Mouse (Mus musculus) brain, embryonic 14.5 days (tissue): ENCODE results near the gene Mogs. TPM values are rescaled to one million over a fixed set of nuclear protein-coding genes. Genes with fewer than 3 reads are reported as not detected.
A peak's percentile ranks its signal among the peaks of the same experiment; 100 is the strongest.

Experiments
- DNase-seq: peaks from one replicate; pipeline ENCODE4 v3.0.0-alpha.2; 2011; ENCODE audit warnings: low read depth
- CTCF ChIP-seq: fragments of 200-500 bp; IDR thresholded peaks from 2 replicates; pipeline ENCODE4 v1.5.1; 2012; ENCODE audit warnings: inconsistent platforms, mild to moderate bottlenecking, moderate library complexity, borderline replicate concordance; ENCODE audit not compliant: insufficient read depth, insufficient read length; ENCODE audit errors: extremely low read depth
- POLR2A ChIP-seq: fragments of 200-500 bp; IDR thresholded peaks from 2 replicates; pipeline ENCODE4 v1.6.1; 2012; ENCODE audit warnings: mild to moderate bottlenecking, inconsistent platforms, borderline replicate concordance; ENCODE audit not compliant: poor library complexity, insufficient read depth, insufficient read length, severe bottlenecking; ENCODE audit errors: extremely low read depth
- polyA plus RNA-seq: library from polyadenylated mRNA; depleted of rRNA; stranded (reverse); fragments of >200 nt; gene quantifications from 2 replicates; pipeline ENCODE4 v1.2.3, GENCODE M21; 2012

The Mogs gene
- polyA plus RNA-seq, 1 experiment = 45.3 TPM

- DNase-seq = no peak
- TF ChIP-seq POLR2A (no peak), CTCF (no peak)
Measured at GRCm38 (mm10) chr6:83103130-83103650, 12.1 kb upstream of the Mogs start.

GRCm38 (mm10) chr6:83104158-83104557, 11.1 kb upstream of the Mogs start:
- TF ChIP-seq CTCF = no peak
- TF ChIP-seq POLR2A = no peak
- DNase-seq = peak; percentile 89

- TF ChIP-seq POLR2A (no peak), CTCF (peak; percentile 76)
- peak; percentile 77 for DNase-seq
Measured at GRCm38 (mm10) chr6:83107566-83108400, 7.5 kb upstream of the Mogs start.

GRCm38 (mm10) chr6:83108762-83109668, 6.3 kb upstream of the Mogs start, which contains the start of gene Mrpl53:
Gene Mrpl53, plus strand, starts transcription at chr6:83109040.
- peak; percentile 89 for DNase-seq
- TF ChIP-seq POLR2A (peak; percentile 47; the same call in 1 of the 2 replicates), CTCF (no peak)

- TF ChIP-seq CTCF = no peak
- TF ChIP-seq POLR2A = no peak
- no peak for DNase-seq
Measured at GRCm38 (mm10) chr6:83111510-83112136, 3.7 kb upstream of the Mogs start.

- TF ChIP-seq CTCF (no peak), POLR2A (no peak)
- DNase-seq = peak; percentile 32
Measured at GRCm38 (mm10) chr6:83115682-83116372, 531 bp downstream of the Mogs start.

GRCm38 (mm10) chr6:83116373-83117164, 1.3 kb downstream of the Mogs start:
- DNase-seq = no peak
- TF ChIP-seq CTCF = no peak
- TF ChIP-seq POLR2A = no peak

DNA sequence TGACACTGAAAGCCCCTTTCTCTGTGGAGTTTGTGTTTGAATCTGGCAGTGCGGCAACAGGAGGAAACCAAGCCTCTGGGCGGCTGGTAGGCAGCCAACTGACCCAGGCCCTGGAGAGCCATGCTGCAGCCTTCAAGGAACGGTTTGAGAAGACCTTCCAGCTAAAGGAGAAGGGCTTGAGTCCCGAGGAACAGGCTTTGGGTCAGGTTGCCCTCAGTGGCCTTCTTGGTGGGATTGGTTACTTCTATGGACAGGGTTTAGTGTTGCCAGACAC, 1.8 kb downstream of the Mogs start:
- no peak for TF ChIP-seq CTCF
- no peak for TF ChIP-seq POLR2A
- DNase-seq = no peak

DNA sequence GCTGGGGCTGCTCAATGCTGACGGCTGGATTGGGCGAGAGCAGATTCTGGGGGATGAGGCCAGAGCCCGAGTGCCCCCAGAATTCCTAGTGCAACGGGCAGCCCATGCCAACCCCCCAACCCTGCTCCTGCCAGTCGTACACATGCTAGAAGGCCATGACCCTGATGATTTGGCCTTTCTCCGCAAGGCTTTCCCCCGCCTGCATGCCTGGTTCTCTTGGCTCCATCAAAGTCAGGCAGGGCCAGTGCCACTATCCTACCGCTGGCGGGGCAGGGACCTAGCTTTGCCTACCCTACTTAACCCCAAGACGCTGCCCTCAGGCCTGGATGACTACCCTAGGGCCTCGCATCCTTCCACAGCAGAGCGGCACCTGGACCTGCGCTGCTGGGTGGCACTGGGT, 2.3 kb downstream of the Mogs start:
- TF ChIP-seq POLR2A = no peak
- no peak for TF ChIP-seq CTCF
- DNase-seq = no peak

GRCm38 (mm10) chr6:83118369-83118768, 3.1 kb downstream of the Mogs start:
- TF ChIP-seq CTCF = no peak
- no peak for TF ChIP-seq POLR2A
- DNase-seq = no peak
